Mouse (Mus musculus): ENCODE data around the gene Nfe2l2. TPM values are rescaled to one million over a fixed set of nuclear protein-coding genes. Genes with fewer than 3 reads are reported as not detected.

Gene Nfe2l2
- polyA plus RNA-seq (2017; shearing (Covaris generic)): 10 to 100 TPM; 37.2 to 54.1 (median 46.1) TPM

- ATAC-seq: peak; percentile 55
These were observed at the start of gene Nfe2l2 for GRCm38 (mm10) chr2:75704234-75705161. Nfe2l2 (minus strand) TSS chr2:75704641.

GRCm38 (mm10) chr2:75752306-75753175 lies 48.1 kb upstream of the Nfe2l2 start:
- no peak for ATAC-seq

GRCm38 (mm10) chr2:75751896-75752295 lies 47.5 kb upstream of the Nfe2l2 start:
- ATAC-seq: no peak

- no peak for ATAC-seq
These were observed 46.4 kb upstream of the Nfe2l2 start for GRCm38 (mm10) chr2:75750869-75751268.

GRCm38 (mm10) chr2:75750043-75750718 lies 45.7 kb upstream of the Nfe2l2 start:
- no peak for ATAC-seq

GRCm38 (mm10) chr2:75748841-75749240 lies 44.4 kb upstream of the Nfe2l2 start:
- no peak for ATAC-seq

GRCm38 (mm10) chr2:75737006-75737503 lies 32.6 kb upstream of the Nfe2l2 start:
- ATAC-seq: no peak

- no peak for ATAC-seq
These were observed 29.9 kb upstream of the Nfe2l2 start for GRCm38 (mm10) chr2:75734196-75734865.

- ATAC-seq: no peak
These were observed 28.7 kb upstream of the Nfe2l2 start for GRCm38 (mm10) chr2:75733177-75733576.

GRCm38 (mm10) chr2:75731929-75732328 lies 27.5 kb upstream of the Nfe2l2 start:
- ATAC-seq: no peak

GRCm38 (mm10) chr2:75731233-75731651 lies 26.8 kb upstream of the Nfe2l2 start:
- ATAC-seq: no peak

GRCm38 (mm10) chr2:75730052-75730451 lies 25.6 kb upstream of the Nfe2l2 start:
- no peak for ATAC-seq

GRCm38 (mm10) chr2:75724863-75725445 lies 20.5 kb upstream of the Nfe2l2 start:
- ATAC-seq: no peak

GRCm38 (mm10) chr2:75723481-75723880 lies 19.0 kb upstream of the Nfe2l2 start:
- ATAC-seq: no peak

- no peak for ATAC-seq
These were observed 18.5 kb upstream of the Nfe2l2 start for GRCm38 (mm10) chr2:75722893-75723292.

GRCm38 (mm10) chr2:75720236-75721027 lies 16.0 kb upstream of the Nfe2l2 start:
- ATAC-seq: peak; percentile 72

- ATAC-seq: no peak
These were observed 15.0 kb upstream of the Nfe2l2 start for GRCm38 (mm10) chr2:75719331-75719869.

GRCm38 (mm10) chr2:75716046-75717016 lies 11.9 kb upstream of the Nfe2l2 start:
- no peak for ATAC-seq

- no peak for ATAC-seq
These were observed 10.3 kb upstream of the Nfe2l2 start for GRCm38 (mm10) chr2:75714766-75715165.

All from inflammation-experienced regulatory T-cells, adult 6 months (primary cell).